Mouse (Mus musculus): Measurements from ENCODE around the gene Olfr943. TPM values are rescaled to one million over a fixed set of nuclear protein-coding genes. Genes with fewer than 3 reads are reported as not detected.

The Olfr943 gene
- not detected for polyA plus RNA-seq (2012; fragmentation: generic; extraction: Trizol)
- long read RNA-seq, experiment 1: 0 reads
- long read RNA-seq, experiment 2: 0 reads

DNA sequence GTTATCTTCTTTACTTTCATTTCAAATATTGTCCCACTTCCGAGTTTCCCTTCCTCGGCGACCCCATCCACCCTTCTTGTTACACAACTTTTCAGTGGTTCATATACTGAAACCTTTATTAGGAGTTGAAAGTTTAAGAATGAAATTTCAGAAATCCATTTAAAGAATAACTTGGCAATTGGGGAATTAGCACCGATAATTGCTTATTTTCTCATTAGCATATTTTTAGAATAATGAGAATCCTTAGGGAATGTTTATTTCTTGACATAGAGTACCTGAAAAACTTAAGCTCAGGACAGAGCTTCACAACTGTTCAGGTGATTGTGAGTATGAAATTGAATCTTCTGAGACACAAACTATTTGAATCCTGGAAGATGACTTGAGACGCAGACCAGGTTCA lies at the start of gene Olfr943:
TSS of gene Olfr943 (plus strand) at position 301 of the 400 bp plus-strand sequence.
- no peaks in the 10 kb centered on the region for H3K36me3 ChIP-seq (ENCODE audit: control insufficient read depth, insufficient read depth)

DNA sequence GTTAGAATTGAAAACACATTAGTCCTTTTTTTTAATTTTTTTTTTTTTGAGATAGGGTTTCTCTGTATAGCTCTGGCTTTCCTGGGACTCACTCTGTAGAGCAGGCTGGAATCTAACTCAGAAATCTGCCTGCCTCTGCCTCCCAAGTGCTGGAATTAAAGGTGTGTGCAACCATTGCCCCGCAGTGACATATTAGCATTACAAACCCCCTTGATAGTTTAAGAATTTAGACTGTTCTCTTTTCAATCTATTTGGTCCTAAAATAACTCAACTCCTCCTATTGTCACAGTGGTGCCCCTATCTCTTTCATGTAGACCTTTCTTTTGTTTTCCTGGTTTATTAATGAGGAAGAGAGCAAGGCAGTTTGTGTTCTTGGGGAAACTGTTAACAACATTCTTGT lies 38.8 kb upstream of the Olfr943 start:
- no peak for TF ChIP-seq MYOG (IDR thresholded peaks at IDR 0.05; ENCODE audit: control insufficient read depth, extremely low read depth, insufficient read length)
- no peak for TF ChIP-seq USF1 (IDR thresholded peaks at IDR 0.05; ENCODE audit: low read depth)
- TF ChIP-seq FOSL1 (IDR thresholded peaks at IDR 0.05; ENCODE audit: insufficient read depth, low read length, poor library complexity, severe bottlenecking): no peak
- no peak for TF ChIP-seq MYOD1 (IDR thresholded peaks at IDR 0.05; ENCODE audit: control insufficient read depth, insufficient read length, low read depth)
- no peak for TF ChIP-seq CEBPB (IDR thresholded peaks at IDR 0.05; ENCODE audit: low read depth)
- TF ChIP-seq CTCF (IDR thresholded peaks at IDR 0.05; ENCODE audit: control insufficient read depth, insufficient read depth, insufficient read length): no peak
- no peaks in the 10 kb centered on the region for H3K79me2 ChIP-seq (ENCODE audit: control insufficient read depth, insufficient read depth)
- no peaks in the 10 kb centered on the region for H3K27me3 ChIP-seq (ENCODE audit: control insufficient read depth, insufficient read depth, insufficient read length)
- H3K4me3 ChIP-seq (ENCODE audit: insufficient read depth, poor library complexity, severe bottlenecking): no peak overlapping the region
- H3K79me3 ChIP-seq (ENCODE audit: low read depth): no peaks in the 10 kb centered on the region
- no peaks in the 10 kb centered on the region for H3K36me3 ChIP-seq (ENCODE audit: control insufficient read depth, insufficient read depth)
- no peak overlapping the region for H3ac ChIP-seq (ENCODE audit: control insufficient read depth, insufficient read length, low read depth)

More for the DNA sequence above, at the start of gene Olfr943:
- Histone ChIP-seq H3K79me3 (ENCODE audit: low read depth) (no peaks in the 10 kb centered on the region), H3K4me3 (ENCODE audit: insufficient read depth, poor library complexity, severe bottlenecking) (no peak within 1 kb of the TSS), H3K27me3 (ENCODE audit: control insufficient read depth, insufficient read depth, insufficient read length) (no peaks in the 10 kb centered on the region), H3K79me2 (ENCODE audit: control insufficient read depth, insufficient read depth) (no peaks in the 10 kb centered on the region), H3ac (ENCODE audit: control insufficient read depth, insufficient read length, low read depth) (no peak within 1 kb of the TSS)
- no peak for TF ChIP-seq MAX (IDR thresholded peaks at IDR 0.05)
- no peak for TF ChIP-seq USF1 (IDR thresholded peaks at IDR 0.05; ENCODE audit: low read depth)
- no peak for TF ChIP-seq CEBPB (IDR thresholded peaks at IDR 0.05; ENCODE audit: low read depth)
- TF ChIP-seq CTCF (IDR thresholded peaks at IDR 0.05; ENCODE audit: control insufficient read depth, insufficient read depth, insufficient read length): no peak
- no peak for TF ChIP-seq MYOD1 (IDR thresholded peaks at IDR 0.05; ENCODE audit: control insufficient read depth, insufficient read length, low read depth)
- TF ChIP-seq FOSL1 (IDR thresholded peaks at IDR 0.05; ENCODE audit: insufficient read depth, low read length, poor library complexity, severe bottlenecking): no peak
- no peak for TF ChIP-seq MYOG (IDR thresholded peaks at IDR 0.05; ENCODE audit: control insufficient read depth, extremely low read depth, insufficient read length)

DNA sequence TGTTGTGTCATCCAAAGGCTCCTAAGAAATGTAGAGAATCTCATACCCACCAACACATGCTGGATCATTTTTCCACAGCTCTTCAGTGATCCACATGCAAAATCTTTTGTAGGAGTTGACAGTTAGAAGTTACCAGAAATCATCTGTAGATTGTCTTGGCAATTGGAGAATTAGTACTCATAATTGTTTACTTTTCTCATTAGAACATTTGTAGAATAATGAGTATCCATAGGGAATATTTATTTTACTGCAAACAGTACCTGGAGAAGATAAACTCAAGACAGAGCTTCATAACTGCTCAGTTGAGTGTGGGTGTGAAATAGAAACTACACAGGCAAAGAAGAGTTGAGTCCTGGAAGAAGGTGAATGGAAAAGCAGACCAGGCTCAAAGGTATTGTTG lies 38.3 kb upstream of the Olfr943 start, which contains the start of gene Olfr27:
TSS of gene Olfr27 (plus strand) at position 301 of the 400 bp plus-strand sequence.
- Histone ChIP-seq H3K79me2 (ENCODE audit: control insufficient read depth, insufficient read depth) (no peaks in the 10 kb centered on the region), H3ac (ENCODE audit: control insufficient read depth, insufficient read length, low read depth) (no peak within 1 kb of the TSS), H3K4me3 (ENCODE audit: insufficient read depth, poor library complexity, severe bottlenecking) (no peak within 1 kb of the TSS), H3K36me3 (ENCODE audit: control insufficient read depth, insufficient read depth) (no peaks in the 10 kb centered on the region), H3K27me3 (ENCODE audit: control insufficient read depth, insufficient read depth, insufficient read length) (no peaks in the 10 kb centered on the region), H3K79me3 (ENCODE audit: low read depth) (no peaks in the 10 kb centered on the region)
- TF ChIP-seq MAX (IDR thresholded peaks at IDR 0.05): no peak
- no peak for TF ChIP-seq USF1 (IDR thresholded peaks at IDR 0.05; ENCODE audit: low read depth)
- TF ChIP-seq MYOG (IDR thresholded peaks at IDR 0.05; ENCODE audit: control insufficient read depth, extremely low read depth, insufficient read length): no peak
- no peak for TF ChIP-seq CEBPB (IDR thresholded peaks at IDR 0.05; ENCODE audit: low read depth)
- TF ChIP-seq CTCF (IDR thresholded peaks at IDR 0.05; ENCODE audit: control insufficient read depth, insufficient read depth, insufficient read length): no peak

DNA sequence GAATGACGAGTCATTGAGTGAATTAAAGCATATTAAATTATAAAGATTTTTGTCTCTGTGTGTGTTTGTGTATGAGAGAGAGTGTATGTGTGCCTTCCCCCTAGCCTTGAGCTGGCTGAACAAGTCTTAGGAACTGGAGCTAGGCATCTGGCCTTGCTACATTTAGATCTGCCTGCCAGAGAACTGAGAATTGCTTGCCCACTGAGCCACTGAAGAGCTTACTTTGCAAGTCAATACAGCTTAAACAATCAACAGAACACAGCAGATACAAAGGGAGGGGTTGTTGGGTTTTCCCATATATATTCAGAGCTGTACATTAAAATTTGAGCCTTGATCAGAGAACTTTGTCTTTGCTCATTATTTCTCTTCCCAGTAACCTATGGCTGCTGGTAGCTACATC lies 13.7 kb upstream of the Olfr943 start:
- TF ChIP-seq USF1 (IDR thresholded peaks at IDR 0.05; ENCODE audit: low read depth): no peak
- no peak for TF ChIP-seq MYOD1 (IDR thresholded peaks at IDR 0.05; ENCODE audit: control insufficient read depth, insufficient read length, low read depth)
- TF ChIP-seq MAX (IDR thresholded peaks at IDR 0.05): no peak
- no peak for TF ChIP-seq FOSL1 (IDR thresholded peaks at IDR 0.05; ENCODE audit: insufficient read depth, low read length, poor library complexity, severe bottlenecking)
- no peak for TF ChIP-seq CTCF (IDR thresholded peaks at IDR 0.05; ENCODE audit: control insufficient read depth, insufficient read depth, insufficient read length)
- no peak for TF ChIP-seq MYOG (IDR thresholded peaks at IDR 0.05; ENCODE audit: control insufficient read depth, extremely low read depth, insufficient read length)
- TF ChIP-seq CEBPB (IDR thresholded peaks at IDR 0.05; ENCODE audit: low read depth): no peak
- no peak overlapping the region for H3ac ChIP-seq (ENCODE audit: control insufficient read depth, insufficient read length, low read depth)
- no peaks in the 10 kb centered on the region for H3K79me2 ChIP-seq (ENCODE audit: control insufficient read depth, insufficient read depth)
- H3K4me3 ChIP-seq (ENCODE audit: insufficient read depth, poor library complexity, severe bottlenecking): no peak overlapping the region
- H3K27me3 ChIP-seq (ENCODE audit: control insufficient read depth, insufficient read depth, insufficient read length): no peaks in the 10 kb centered on the region
- H3K79me3 ChIP-seq (ENCODE audit: low read depth): no peaks in the 10 kb centered on the region
- no peaks in the 10 kb centered on the region for H3K36me3 ChIP-seq (ENCODE audit: control insufficient read depth, insufficient read depth)

DNA sequence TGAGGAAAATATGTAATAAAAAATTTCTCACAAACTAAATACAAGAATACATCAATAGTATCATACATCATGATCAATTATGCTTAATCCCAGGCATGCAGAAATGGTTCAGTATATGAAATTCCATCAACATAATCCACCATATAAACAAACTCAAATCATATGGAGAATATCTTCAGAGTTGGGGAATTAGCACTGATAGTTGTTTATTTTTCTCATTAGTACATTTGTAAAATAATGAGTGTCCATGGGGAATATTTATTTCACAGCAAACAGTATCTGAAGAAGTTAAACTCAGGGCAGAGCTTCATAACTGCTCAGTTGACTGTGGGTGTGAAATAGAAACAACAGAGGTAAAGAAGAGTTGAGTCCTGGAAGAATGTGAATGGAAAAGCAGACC lies 35.5 kb downstream of the Olfr943 start, which contains the start of gene Olfr944:
TSS of gene Olfr944 (plus strand) at position 301 of the 400 bp plus-strand sequence.
- Histone ChIP-seq H3K79me2 (ENCODE audit: control insufficient read depth, insufficient read depth) (no peaks in the 10 kb centered on the region), H3K27me3 (ENCODE audit: control insufficient read depth, insufficient read depth, insufficient read length) (no peaks in the 10 kb centered on the region), H3K79me3 (ENCODE audit: low read depth) (no peaks in the 10 kb centered on the region), H3K4me3 (ENCODE audit: insufficient read depth, poor library complexity, severe bottlenecking) (no peak within 1 kb of the TSS), H3K36me3 (ENCODE audit: control insufficient read depth, insufficient read depth) (no peaks in the 10 kb centered on the region), H3ac (ENCODE audit: control insufficient read depth, insufficient read length, low read depth) (no peak within 1 kb of the TSS)
- TF ChIP-seq MAX (IDR thresholded peaks at IDR 0.05): no peak
- no peak for TF ChIP-seq USF1 (IDR thresholded peaks at IDR 0.05; ENCODE audit: low read depth)
- no peak for TF ChIP-seq MYOG (IDR thresholded peaks at IDR 0.05; ENCODE audit: control insufficient read depth, extremely low read depth, insufficient read length)
- TF ChIP-seq MYOD1 (IDR thresholded peaks at IDR 0.05; ENCODE audit: control insufficient read depth, insufficient read length, low read depth): no peak
- TF ChIP-seq CTCF (IDR thresholded peaks at IDR 0.05; ENCODE audit: control insufficient read depth, insufficient read depth, insufficient read length): no peak
- TF ChIP-seq FOSL1 (IDR thresholded peaks at IDR 0.05; ENCODE audit: insufficient read depth, low read length, poor library complexity, severe bottlenecking): no peak
- TF ChIP-seq CEBPB (IDR thresholded peaks at IDR 0.05; ENCODE audit: low read depth): no peak

Other genes with a start within 250 kb of the Olfr943 start
- gene Olfr930, start 236.5 kb upstream of the Olfr943 start, polyA plus RNA-seq (2012; fragmentation: generic; extraction: Trizol): not detected
- not detected for gene Olfr933, start 194.0 kb upstream of the Olfr943 start, polyA plus RNA-seq (2012; fragmentation: generic; extraction: Trizol)
- gene Olfr934, start 178.0 kb upstream of the Olfr943 start, polyA plus RNA-seq (2012; fragmentation: generic; extraction: Trizol): not detected
- not detected for gene Olfr935, start 166.6 kb upstream of the Olfr943 start, polyA plus RNA-seq (2012; fragmentation: generic; extraction: Trizol)
- gene Olfr146, start 142.9 kb upstream of the Olfr943 start, polyA plus RNA-seq (2012; fragmentation: generic; extraction: Trizol): not detected
- gene Olfr937, start 101.4 kb upstream of the Olfr943 start, polyA plus RNA-seq (2012; fragmentation: generic; extraction: Trizol): not detected
- not detected for gene Olfr938, start 87.4 kb upstream of the Olfr943 start, polyA plus RNA-seq (2012; fragmentation: generic; extraction: Trizol)
- not detected for gene Olfr27, start 38.2 kb upstream of the Olfr943 start, polyA plus RNA-seq (2012; fragmentation: generic; extraction: Trizol)
- gene Olfr944, start 35.6 kb downstream of the Olfr943 start, polyA plus RNA-seq (2012; fragmentation: generic; extraction: Trizol): not detected
- gene Olfr1537, start 83.7 kb downstream of the Olfr943 start, polyA plus RNA-seq (2012; fragmentation: generic; extraction: Trizol): not detected
- gene Olfr945, start 110.5 kb downstream of the Olfr943 start, polyA plus RNA-seq (2012; fragmentation: generic; extraction: Trizol): not detected
- not detected for gene Olfr948, start 159.7 kb downstream of the Olfr943 start, polyA plus RNA-seq (2012; fragmentation: generic; extraction: Trizol)
- not detected for gene Olfr951, start 221.1 kb downstream of the Olfr943 start, polyA plus RNA-seq (2012; fragmentation: generic; extraction: Trizol)